8 mouse cellular contexts compared by ENCODE assay signal in the genomic region with DNA sequence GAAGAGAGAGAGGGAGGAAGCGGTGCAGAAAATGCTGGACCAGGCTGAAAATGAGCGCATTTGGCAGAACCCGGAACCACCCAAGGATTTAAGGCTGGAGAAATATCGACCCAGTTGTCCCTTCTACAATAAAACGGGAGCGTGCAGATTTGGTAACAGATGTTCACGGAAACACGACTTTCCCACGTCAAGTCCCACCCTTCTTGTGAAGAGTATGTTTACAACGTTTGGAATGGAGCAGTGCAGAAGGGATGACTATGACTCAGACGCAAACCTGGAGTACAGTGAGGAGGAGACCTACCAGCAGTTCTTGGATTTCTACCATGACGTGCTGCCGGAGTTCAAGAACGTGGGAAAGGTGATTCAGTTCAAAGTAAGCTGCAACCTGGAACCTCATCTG. TPM values are rescaled to one million over a fixed set of nuclear protein-coding genes. Genes with fewer than 3 reads are reported as not detected.
A peak's percentile ranks its signal among the peaks of the same experiment; 100 is the strongest.
DNase-seq lines count a peak whose midpoint lies in the region; ATAC-seq and TF ChIP-seq lines count a peak whose summit lies in the region.

No protein-coding gene starts in this region.

- TF ChIP-seq CTCF in G1E (IDR thresholded peaks at IDR 0.05; ENCODE audit: low read depth, low read length), result no peak
- no peak for TF ChIP-seq CTCF in liver, embryonic 14.5 days (IDR thresholded peaks at IDR 0.05; ENCODE audit: low read depth)
- no peak for TF ChIP-seq CTCF in stomach, postnatal 0 days (IDR thresholded peaks at IDR 0.05; ENCODE audit: low read depth)

- H3K4me1 ChIP-seq in heart, embryonic 12.5 days (replicated peaks), result peaks cover 16% of the 10 kb centered on the region
- H3K4me1 ChIP-seq in G1E (ENCODE audit: insufficient read depth, low read depth, low read length), result peaks cover 33% of the 10 kb centered on the region
- H3K4me1 ChIP-seq in forebrain, embryonic 15.5 days, result peaks cover 33% of the 10 kb centered on the region
- peaks cover 2 to 8% of the 10 kb centered on the region in 2 experiments; a peak in 2 of 4 replicates for H3K4me1 ChIP-seq in liver, embryonic 14.5 days (replicated peaks; ENCODE audit: control insufficient read depth in 2 of 2, insufficient read depth in 2 of 2, low read length in 1 of 2)
- H3K4me1 ChIP-seq in stomach, postnatal 0 days (replicated peaks; ENCODE audit: control insufficient read depth, insufficient read depth), result no peaks in the 10 kb centered on the region

- H3K9ac ChIP-seq in heart, embryonic 12.5 days, result peak overlapping the region; percentile 71
- H3K9ac ChIP-seq in forebrain, embryonic 15.5 days (replicated peaks), result peak overlapping the region; percentile 49
- H3K9ac ChIP-seq in liver, embryonic 14.5 days (replicated peaks), result peak overlapping the region; percentile 83
- H3K9ac ChIP-seq in stomach, postnatal 0 days (ENCODE audit: low read length), result peak overlapping the region; percentile 60

- H3K27ac ChIP-seq in heart, embryonic 12.5 days (ENCODE audit: poor library complexity, severe bottlenecking), result peak overlapping the region; percentile 65; the same call in 1 of the 2 replicates
- H3K27ac ChIP-seq in forebrain, embryonic 15.5 days (replicated peaks), result peak overlapping the region; percentile 74
- peak overlapping the region; percentile 87 for H3K27ac ChIP-seq in liver, embryonic 14.5 days
- H3K27ac ChIP-seq in stomach, postnatal 0 days (replicated peaks), result peak overlapping the region; percentile 82

- ATAC-seq in heart, embryonic 12.5 days (ENCODE audit: insufficient number of reproducible peaks, low FRiP score), result 0 out of 2 replicates have a peak, but pooled peaks have one; percentile 57
- no peak for ATAC-seq in G1E (ENCODE audit: extremely low read depth, insufficient number of reproducible peaks, low FRiP score, poor library complexity, severe bottlenecking)
- no peak for ATAC-seq in forebrain, embryonic 15.5 days (replicated peaks)
- ATAC-seq in liver, embryonic 14.5 days (ENCODE audit: insufficient read depth), result no peak
- ATAC-seq in stomach, postnatal 0 days (ENCODE audit: low FRiP score, low TSS enrichment), result peak; percentile 51

- H3K4me2 ChIP-seq in heart, embryonic 12.5 days, result peak overlapping the region; percentile 72
- H3K4me2 ChIP-seq in forebrain, embryonic 15.5 days (replicated peaks), result peak overlapping the region; percentile 53
- peak overlapping the region; percentile 67 for H3K4me2 ChIP-seq in liver, embryonic 14.5 days (ENCODE audit: low read depth)
- peak overlapping the region; percentile 60 for H3K4me2 ChIP-seq in stomach, postnatal 0 days (replicated peaks; ENCODE audit: low read depth)

- peaks cover 60% of the 10 kb centered on the region for H3K36me3 ChIP-seq in heart, embryonic 12.5 days
- peaks cover 53% of the 10 kb centered on the region for H3K36me3 ChIP-seq in G1E (replicated peaks)
- H3K36me3 ChIP-seq in forebrain, embryonic 15.5 days, result 0 out of 2 replicates have a peak, but pooled peaks cover 2% of the 10 kb centered on the region
- peaks cover 14% of the 10 kb centered on the region for H3K36me3 ChIP-seq in liver, embryonic 14.5 days (replicated peaks; ENCODE audit: control insufficient read depth, insufficient read depth, low read depth)
- 0 out of 2 replicates have a peak, but pooled peaks cover 7% of the 10 kb centered on the region for H3K36me3 ChIP-seq in stomach, postnatal 0 days (ENCODE audit: control insufficient read depth, insufficient read depth, low read length)

- peak overlapping the region; percentile 68 for H3K4me3 ChIP-seq in heart, embryonic 12.5 days
- H3K4me3 ChIP-seq in G1E (ENCODE audit: low read depth, low read length), result peak overlapping the region; percentile 66
- peak overlapping the region; percentile 54 for H3K4me3 ChIP-seq in forebrain, embryonic 15.5 days
- peak overlapping the region; percentile 76 to 97 for H3K4me3 ChIP-seq in liver, embryonic 14.5 days (ENCODE audit: insufficient read depth in 1 of 2, low read depth in 2 of 2, low read length in 2 of 2)
- H3K4me3 ChIP-seq in stomach, postnatal 0 days (ENCODE audit: low read depth, low read length), result peak overlapping the region; percentile 50

- no peaks in the 10 kb centered on the region for H3K27me3 ChIP-seq in heart, embryonic 12.5 days (replicated peaks)
- no peaks in the 10 kb centered on the region for H3K27me3 ChIP-seq in G1E (ENCODE audit: insufficient read depth, low read length)
- no peaks in the 10 kb centered on the region for H3K27me3 ChIP-seq in forebrain, embryonic 15.5 days
- H3K27me3 ChIP-seq in liver, embryonic 14.5 days (ENCODE audit: control insufficient read depth, insufficient read depth, low read length), result no peaks in the 10 kb centered on the region
- no peaks in the 10 kb centered on the region for H3K27me3 ChIP-seq in stomach, postnatal 0 days (ENCODE audit: control insufficient read depth, insufficient read depth, low read length)

- WGBS in heart, embryonic 12.5 days, result 52% methylated on average over 14 of the region's 14 CpGs
- WGBS in forebrain, embryonic 15.5 days, result 52% methylated on average over 14 of the region's 14 CpGs
- WGBS in liver, embryonic 14.5 days (ENCODE audit: insufficient replicate concordance), result 41% methylated on average over 14 of the region's 14 CpGs
- WGBS in stomach, postnatal 0 days, result 43% methylated on average over 14 of the region's 14 CpGs

- peaks cover 31% of the 10 kb centered on the region for H3K9me3 ChIP-seq in heart, embryonic 12.5 days (replicated peaks)
- peaks cover 12% of the 10 kb centered on the region for H3K9me3 ChIP-seq in G1E (replicated peaks)
- H3K9me3 ChIP-seq in forebrain, embryonic 15.5 days, result peaks cover 17% of the 10 kb centered on the region; the same call in 1 of the 2 replicates
- H3K9me3 ChIP-seq in liver, embryonic 14.5 days (ENCODE audit: control insufficient read depth, low read length), result no peaks in the 10 kb centered on the region
- H3K9me3 ChIP-seq in stomach, postnatal 0 days (ENCODE audit: control insufficient read depth, low read length), result peaks cover 8% of the 10 kb centered on the region; the same call in 1 of the 2 replicates

- DNase-seq in heart, adult 8-10 months (ENCODE audit: low spot score), result no peak
- no peak for DNase-seq in G1E (ENCODE audit: low spot score)
- no peak for DNase-seq in liver, embryonic 14.5 days (ENCODE audit: low read depth in 3 of 3, low spot score in 3 of 3)
- DNase-seq in stomach, postnatal 0 days (ENCODE audit: low spot score), result peak; percentile 25
- no peak for DNase-seq in cerebellum, adult 9-11 months
- no peak for DNase-seq in gastrocnemius, postnatal 4 days (ENCODE audit: low spot score in 2 of 2)

- no peak for TF ChIP-seq EP300 in liver, embryonic 14.5 days (IDR thresholded peaks at IDR 0.05; ENCODE audit: low read depth)
- TF ChIP-seq EP300 in stomach, postnatal 0 days (optimal IDR thresholded peaks at IDR 0.05), result no peak

RNA-seq across cellular contexts. Expression of a gene that starts 1.8 kb away (rescaled TPM):
- polyA plus RNA-seq in heart, embryonic 12.5 days (2016; fragmentation: Nextera tagmentation; extraction: Ambion mirVana), result 2.3 and 3.2 TPM in 2 replicates
- total RNA-seq in heart, adult 8-10 months (2022), result 10 to 100 TPM; 19.1 to 29.4 (median 20.6) TPM
- total RNA-seq in G1E (2014; fragmentation: Nextera tagmentation) (14.9 and 33.6 TPM in 2 replicates), G1E (2017) (9.0 and 10.4 TPM in 2 replicates)
- polyA plus RNA-seq in G1E (2012), result 1.3 and 1.5 TPM in 2 replicates
- 5.8 and 6.1 TPM in 2 replicates for polyA plus RNA-seq in forebrain, embryonic 15.5 days (2015; fragmentation: Nextera tagmentation; extraction: Ambion mirVana)
- polyA plus RNA-seq in liver, embryonic 14.5 days (2012; rRNA removed), result 6.2 and 12.6 TPM in 2 replicates
- 1.8 and 2.3 TPM in 2 replicates for polyA plus RNA-seq in liver, embryonic 14.5 days (2014; fragmentation: Nextera tagmentation; extraction: Ambion mirVana)
- 2.0 and 2.2 TPM in 2 replicates for polyA plus RNA-seq in stomach, postnatal 0 days (2015; fragmentation: Nextera tagmentation; extraction: Ambion mirVana)
- 10 to 100 TPM in 1 of 2 experiments, 1 to 10 TPM in 1; 9.2 to 11.4 TPM for total RNA-seq in gastrocnemius, postnatal 4 days (2021)

RNA-seq across cellular contexts. Expression of a gene that starts 8.3 kb away (rescaled TPM):
- 8.5 and 9.4 TPM in 2 replicates for polyA plus RNA-seq in heart, embryonic 12.5 days (2016; fragmentation: Nextera tagmentation; extraction: Ambion mirVana)
- 1 to 10 TPM; 2.4 to 7.1 (median 4.1) TPM for total RNA-seq in heart, adult 8-10 months (2022)
- total RNA-seq in G1E (2014; fragmentation: Nextera tagmentation), result 21.1 and 30.9 TPM in 2 replicates
- total RNA-seq in G1E (2017), result 16.2 and 37.9 TPM in 2 replicates
- not detected in 2 replicates for polyA plus RNA-seq in G1E (2012)
- 3.4 and 3.5 TPM in 2 replicates for polyA plus RNA-seq in forebrain, embryonic 15.5 days (2015; fragmentation: Nextera tagmentation; extraction: Ambion mirVana)
- polyA plus RNA-seq in liver, embryonic 14.5 days (2012; rRNA removed), result 2.3 and 2.8 TPM in 2 replicates
- polyA plus RNA-seq in liver, embryonic 14.5 days (2014; fragmentation: Nextera tagmentation; extraction: Ambion mirVana), result 6.8 and 9.2 TPM in 2 replicates
- 14.0 and 18.8 TPM in 2 replicates for polyA plus RNA-seq in stomach, postnatal 0 days (2015; fragmentation: Nextera tagmentation; extraction: Ambion mirVana)
- 1 to 10 TPM; 5.5 to 6.5 TPM for total RNA-seq in gastrocnemius, postnatal 4 days (2021)

RNA-seq across cellular contexts. Expression of a gene that starts 8.6 kb away (rescaled TPM):
- 295 and 316 TPM in 2 replicates for polyA plus RNA-seq in heart, embryonic 12.5 days (2016; fragmentation: Nextera tagmentation; extraction: Ambion mirVana)
- total RNA-seq in heart, adult 8-10 months (2022), result 100 to 1,000 TPM; 133 to 141 (median 141) TPM
- 74.4 and 77.4 TPM in 2 replicates for total RNA-seq in G1E (2014; fragmentation: Nextera tagmentation)
- total RNA-seq in G1E (2017), result 93.9 and 111 TPM in 2 replicates
- 27.7 and 34.1 TPM in 2 replicates for polyA plus RNA-seq in G1E (2012)
- 235 and 252 TPM in 2 replicates for polyA plus RNA-seq in forebrain, embryonic 15.5 days (2015; fragmentation: Nextera tagmentation; extraction: Ambion mirVana)
- polyA plus RNA-seq in liver, embryonic 14.5 days (2012; rRNA removed), result 10.9 and 35.6 TPM in 2 replicates
- polyA plus RNA-seq in liver, embryonic 14.5 days (2014; fragmentation: Nextera tagmentation; extraction: Ambion mirVana), result 203 and 221 TPM in 2 replicates
- polyA plus RNA-seq in stomach, postnatal 0 days (2015; fragmentation: Nextera tagmentation; extraction: Ambion mirVana), result 269 and 275 TPM in 2 replicates
- 100 to 1,000 TPM; 139 to 159 TPM for total RNA-seq in gastrocnemius, postnatal 4 days (2021)

RNA-seq across cellular contexts. Expression of a gene that starts 16.7 kb away (rescaled TPM):
- 240 and 247 TPM in 2 replicates for polyA plus RNA-seq in heart, embryonic 12.5 days (2016; fragmentation: Nextera tagmentation; extraction: Ambion mirVana)
- total RNA-seq in heart, adult 8-10 months (2022), result 100 to 1,000 TPM in 3 of 4 experiments, 10 to 100 TPM in 1; 91.9 to 116 (median 105) TPM
- total RNA-seq in G1E (2014; fragmentation: Nextera tagmentation) (316 and 338 TPM in 2 replicates), G1E (2017) (354 and 358 TPM in 2 replicates)
- polyA plus RNA-seq in G1E (2012), result 847 and 1,153 TPM in 2 replicates
- 322 and 335 TPM in 2 replicates for polyA plus RNA-seq in forebrain, embryonic 15.5 days (2015; fragmentation: Nextera tagmentation; extraction: Ambion mirVana)
- polyA plus RNA-seq in liver, embryonic 14.5 days (2012; rRNA removed), result 41.0 and 65.4 TPM in 2 replicates
- polyA plus RNA-seq in liver, embryonic 14.5 days (2014; fragmentation: Nextera tagmentation; extraction: Ambion mirVana), result 142 and 158 TPM in 2 replicates
- 123 and 124 TPM in 2 replicates for polyA plus RNA-seq in stomach, postnatal 0 days (2015; fragmentation: Nextera tagmentation; extraction: Ambion mirVana)
- total RNA-seq in gastrocnemius, postnatal 4 days (2021), result 100 to 1,000 TPM; 146 to 158 TPM

RNA-seq across cellular contexts. Expression of a gene that starts 33.7 kb away (rescaled TPM):
- 1.8 and 2.1 TPM in 2 replicates for polyA plus RNA-seq in heart, embryonic 12.5 days (2016; fragmentation: Nextera tagmentation; extraction: Ambion mirVana)
- 1 to 10 TPM in 3 of 4 experiments, under 1 TPM in 1; 0.79 to 2.2 (median 1.6) TPM for total RNA-seq in heart, adult 8-10 months (2022)
- 2.5 and 9.3 TPM in 2 replicates for total RNA-seq in G1E (2014; fragmentation: Nextera tagmentation)
- 3.1 and 3.5 TPM in 2 replicates for total RNA-seq in G1E (2017)
- 0.35 and 0.67 TPM in 2 replicates for polyA plus RNA-seq in G1E (2012)
- 2.7 and 3.8 TPM in 2 replicates for polyA plus RNA-seq in forebrain, embryonic 15.5 days (2015; fragmentation: Nextera tagmentation; extraction: Ambion mirVana)
- 0.61 and 0.93 TPM in 2 replicates for polyA plus RNA-seq in liver, embryonic 14.5 days (2012; rRNA removed)
- 1.4 and 1.9 TPM in 2 replicates for polyA plus RNA-seq in liver, embryonic 14.5 days (2014; fragmentation: Nextera tagmentation; extraction: Ambion mirVana)
- 3.0 and 3.2 TPM in 2 replicates for polyA plus RNA-seq in stomach, postnatal 0 days (2015; fragmentation: Nextera tagmentation; extraction: Ambion mirVana)
- 1 to 10 TPM; 3.1 to 4.0 TPM for total RNA-seq in gastrocnemius, postnatal 4 days (2021)

Comparison
In these comparisons a context has a peak if more than half of its experiments do, and no peak if none do; other contexts are left out.
1. ATAC-seq: peak in heart, embryonic 12.5 days (single experiment) and stomach, postnatal 0 days (single experiment); none in G1E (single experiment), forebrain, embryonic 15.5 days (single experiment) and liver, embryonic 14.5 days (single experiment).
2. Peak in every context shown above with its lines, with median percentiles within 50 percentile points of each other: H3K27ac ChIP-seq, H3K4me2 ChIP-seq, H3K4me3 ChIP-seq and H3K9ac ChIP-seq.